Mouse (Mus musculus) embryonic facial prominence, embryonic 12.5 days (tissue): ENCODE measurements at regions not wholly inside any gene's neighbourhood (a gene's known extent, or its start where the extent isn't known, plus 50 kb on each side); places are given as distances from the start of the nearest gene placed in this dataset.

Source experiments
- ATAC-seq: fragments of 200-750 bp; cut with Nextera tagmentation; 2 replicates; pipeline ENCODE4 v1.8.0; 2017; ENCODE audit not compliant: insufficient number of reproducible peaks, insufficient read depth, low FRiP score, low TSS enrichment
- H3K27ac ChIP-seq: fragments of 300-500 bp; sonication (generic); 2 replicates; pipeline ENCODE4 v1.5.1; 2016; ENCODE audit warnings: mild to moderate bottlenecking
- H3K27me3 ChIP-seq: fragments of 300-500 bp; sonication (generic); 2 replicates; pipeline ENCODE4 v1.6.1; 2016; ENCODE audit warnings: mild to moderate bottlenecking, moderate library complexity
- H3K36me3 ChIP-seq: fragments of 300-500 bp; sonication (generic); 2 replicates; pipeline ENCODE4 v1.6.1; 2016; ENCODE audit warnings: mild to moderate bottlenecking
- H3K4me1 ChIP-seq: fragments of 300-500 bp; sonication (generic); 2 replicates; pipeline ENCODE4 v1.6.1; 2016
- H3K4me2 ChIP-seq: fragments of 300-500 bp; sonication (generic); replicated peaks from 2 replicates; pipeline ENCODE4 v1.6.1; 2016; ENCODE audit warnings: mild to moderate bottlenecking, moderate library complexity
- H3K4me3 ChIP-seq: fragments of 300-500 bp; sonication (generic); 2 replicates; pipeline ENCODE4 v1.5.1; 2016; ENCODE audit warnings: mild to moderate bottlenecking
- H3K9ac ChIP-seq: fragments of 300-500 bp; sonication (generic); 2 replicates; pipeline ENCODE4 v1.6.1; 2016; ENCODE audit warnings: mild to moderate bottlenecking, moderate library complexity
- H3K9me3 ChIP-seq: fragments of 300-500 bp; sonication (generic); 2 replicates; pipeline ENCODE4 v1.6.1; 2016; ENCODE audit warnings: mild to moderate bottlenecking, moderate library complexity
- WGBS: fragments of 180-500 bp; shearing (Covaris S2); methylation state at CpG from one replicate; pipeline ENCODE4 v1.1.7; 2016; 5-methylcytosine and 5-hydroxymethylcytosine counted together

DNA sequence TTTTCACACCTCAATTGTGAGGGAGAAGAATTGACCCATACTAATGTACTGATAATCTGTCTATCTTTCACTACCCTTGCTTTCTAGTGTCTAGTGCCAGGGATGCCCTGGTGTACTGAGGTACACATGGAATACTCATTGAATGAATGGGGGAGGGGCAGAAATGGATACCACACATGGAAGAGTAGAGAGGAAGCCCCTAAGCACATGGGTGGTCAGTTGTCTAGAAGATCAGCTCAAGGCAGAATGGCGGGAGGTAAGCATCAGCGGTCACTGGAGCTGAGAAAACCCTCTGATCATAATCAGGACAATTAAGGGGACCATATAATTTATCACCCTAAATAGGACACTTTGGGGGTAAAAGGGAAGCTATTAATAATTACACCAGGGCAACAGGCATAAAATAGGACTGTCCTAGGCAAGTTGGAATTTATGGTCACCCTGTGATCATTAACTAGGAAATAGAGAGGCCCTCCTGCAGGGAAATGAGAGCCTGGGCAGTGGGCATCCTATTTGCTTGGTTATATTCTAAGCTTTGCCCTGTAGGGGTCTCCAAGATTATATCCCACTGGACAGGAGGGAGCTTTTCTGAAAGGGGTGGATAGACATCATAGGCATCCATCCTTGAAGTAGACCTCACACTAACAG is 185.3 kb downstream of the Mycn start:
- no peak for ATAC-seq
- Histone ChIP-seq H3K4me3 (no peak overlapping the region), H3K27me3 (no peaks in the 10 kb centered on the region), H3K36me3 (no peaks in the 10 kb centered on the region), H3K9ac (no peak overlapping the region), H3K9me3 (no peaks in the 10 kb centered on the region), H3K4me1 (peaks cover 6% of the 10 kb centered on the region), H3K27ac (no peak overlapping the region), H3K4me2 (no peak overlapping the region)
- WGBS, result 84% methylated on average over 2 of the region's 2 CpGs

GRCm38 (mm10) chr12:12753849-12754248 is 187.9 kb downstream of the Mycn start:
- ATAC-seq, result no peak; the same call in 1 of the 2 replicates
- H3K4me1 ChIP-seq, result peaks cover 6% of the 10 kb centered on the region
- no peak overlapping the region for H3K4me2 ChIP-seq

DNA sequence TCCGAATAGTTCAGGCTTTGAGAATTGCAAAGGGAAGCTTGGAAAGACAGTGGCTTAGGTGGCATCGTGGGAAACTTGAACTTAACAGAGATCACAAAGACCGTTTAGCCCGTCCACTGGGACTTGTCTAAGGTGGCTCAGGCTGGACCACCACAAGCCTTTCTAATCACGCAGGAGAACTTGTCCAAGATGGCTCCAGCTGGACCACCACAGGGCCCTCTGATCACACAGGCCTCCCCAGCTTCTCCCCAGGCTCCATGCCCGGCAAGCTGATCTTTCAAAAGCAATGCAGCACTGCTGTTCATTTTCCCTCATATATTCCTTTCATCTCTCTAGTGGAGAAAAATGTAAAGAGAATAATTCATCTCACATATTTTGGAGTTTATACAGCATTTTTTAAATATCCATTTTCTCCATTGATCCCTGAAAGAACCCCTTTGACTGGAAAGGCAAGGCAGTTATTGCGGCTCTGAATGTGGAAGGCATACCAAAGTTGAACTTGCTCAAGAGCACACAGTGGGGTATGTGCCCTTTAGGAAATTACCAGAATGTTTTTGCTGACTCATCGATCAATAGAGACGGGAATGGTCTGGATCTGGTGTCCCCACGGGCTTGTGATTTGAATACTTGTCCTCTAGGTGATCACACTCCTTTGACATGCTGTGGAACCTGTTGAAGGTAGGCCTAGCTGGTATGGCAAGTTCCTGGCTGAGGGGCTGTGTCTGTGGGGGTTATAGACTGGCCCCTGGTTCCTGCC is 189.9 kb downstream of the Mycn start:
- Histone ChIP-seq H3K9me3 (no peaks in the 10 kb centered on the region), H3K4me2 (no peak overlapping the region), H3K27me3 (no peaks in the 10 kb centered on the region), H3K9ac (no peak overlapping the region), H3K36me3 (no peaks in the 10 kb centered on the region), H3K4me3 (no peak overlapping the region), H3K4me1 (peaks cover 6% of the 10 kb centered on the region), H3K27ac (no peak overlapping the region)
- ATAC-seq, result no peak
- WGBS, result 89% methylated on average over 10 of the region's 10 CpGs

More at GRCm38 (mm10) chr12:12753849-12754248, 187.9 kb downstream of the Mycn start:
- Histone ChIP-seq H3K9me3 (no peaks in the 10 kb centered on the region), H3K27me3 (no peaks in the 10 kb centered on the region), H3K4me3 (no peak overlapping the region), H3K9ac (no peak overlapping the region), H3K36me3 (no peaks in the 10 kb centered on the region), H3K27ac (no peak overlapping the region)
- WGBS, result 18% methylated on average over 9 of the region's 9 CpGs

DNA sequence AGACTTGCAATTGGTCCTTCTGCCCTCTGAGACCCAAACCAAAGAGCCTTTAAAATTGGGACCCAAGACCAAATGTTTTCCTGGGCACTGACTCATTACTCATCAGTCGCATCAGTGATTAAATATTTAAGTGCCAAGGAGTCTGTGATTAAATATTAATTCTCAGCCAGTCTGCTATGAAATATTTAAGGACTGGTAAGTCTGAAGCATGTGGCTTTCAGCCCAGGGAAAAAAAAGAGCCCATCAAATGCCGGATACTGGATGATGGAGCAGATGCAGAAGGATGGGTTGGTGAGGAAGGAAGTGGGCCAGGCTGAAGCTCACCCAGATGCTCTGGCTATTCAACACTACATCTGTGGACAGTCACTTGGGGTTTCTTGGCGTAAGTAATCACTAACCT is 192.0 kb downstream of the Mycn start:
- Histone ChIP-seq H3K4me3 (no peak overlapping the region), H3K4me1 (peaks cover 6% of the 10 kb centered on the region), H3K9me3 (no peaks in the 10 kb centered on the region), H3K4me2 (no peak overlapping the region), H3K36me3 (no peaks in the 10 kb centered on the region), H3K27me3 (no peaks in the 10 kb centered on the region), H3K27ac (no peak overlapping the region), H3K9ac (no peak overlapping the region)
- no peak for ATAC-seq
- 88% methylated on average over 3 of the region's 3 CpGs for WGBS

GRCm38 (mm10) chr12:12746852-12747454 is 194.8 kb downstream of the Mycn start:
- H3K36me3 ChIP-seq, result no peaks in the 10 kb centered on the region
- peaks cover 6% of the 10 kb centered on the region; the same call in 1 of the 2 replicates for H3K4me1 ChIP-seq
- WGBS, result 54% methylated on average over 4 of the region's 4 CpGs
- H3K27me3 ChIP-seq, result no peaks in the 10 kb centered on the region
- H3K4me3 ChIP-seq, result no peak overlapping the region
- no peaks in the 10 kb centered on the region for H3K9me3 ChIP-seq
- no peak overlapping the region for H3K27ac ChIP-seq
- no peak overlapping the region for H3K4me2 ChIP-seq
- no peak for ATAC-seq
- H3K9ac ChIP-seq, result no peak overlapping the region

GRCm38 (mm10) chr12:12744492-12744891 is 197.2 kb downstream of the Mycn start:
- Histone ChIP-seq H3K4me1 (peaks cover 13% of the 10 kb centered on the region; the same call in 1 of the 2 replicates), H3K9me3 (no peaks in the 10 kb centered on the region), H3K4me2 (no peak overlapping the region), H3K27me3 (no peaks in the 10 kb centered on the region), H3K27ac (no peak overlapping the region), H3K9ac (no peak overlapping the region), H3K36me3 (no peaks in the 10 kb centered on the region), H3K4me3 (no peak overlapping the region)
- ATAC-seq, result no peak
- 65% methylated on average over 2 of the region's 2 CpGs for WGBS

- Histone ChIP-seq H3K27ac (peak overlapping the region; percentile 78), H3K27me3 (no peaks in the 10 kb centered on the region), H3K4me2 (0 out of 2 replicates have a peak overlapping the region, but pooled peaks have one; percentile 1), H3K36me3 (no peaks in the 10 kb centered on the region), H3K4me3 (no peak overlapping the region), H3K9ac (no peak overlapping the region), H3K9me3 (no peaks in the 10 kb centered on the region), H3K4me1 (peaks cover 23% of the 10 kb centered on the region)
- WGBS, result 31% methylated on average over 12 of the region's 12 CpGs
- ATAC-seq, result no peak
Observed at GRCm38 (mm10) chr12:12738631-12739331, 202.9 kb downstream of the Mycn start.

DNA sequence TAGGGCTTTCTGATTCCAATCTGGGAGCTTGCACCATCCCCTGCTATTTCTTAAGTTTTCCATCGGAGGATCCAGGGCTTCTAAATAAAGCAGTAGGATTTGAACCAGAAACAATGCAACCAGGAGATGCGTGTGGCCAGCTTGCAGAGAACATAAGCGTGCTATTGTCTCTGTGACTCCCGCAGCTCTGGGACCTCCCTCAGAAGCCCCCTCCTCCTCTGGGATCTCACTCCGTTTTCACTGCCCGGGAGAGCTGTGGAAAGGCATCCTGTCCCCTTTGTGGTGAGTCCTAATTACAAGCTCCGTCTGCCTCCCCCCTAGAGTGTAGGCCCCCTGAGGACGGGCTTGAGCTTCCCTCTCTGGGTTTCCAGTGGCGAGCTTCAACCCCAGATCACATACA is 215.9 kb downstream of the Mycn start:
- Histone ChIP-seq H3K9me3 (no peaks in the 10 kb centered on the region), H3K4me1 (peaks cover 14% of the 10 kb centered on the region), H3K27me3 (peaks cover 4% of the 10 kb centered on the region; the same call in 1 of the 2 replicates), H3K9ac (no peak overlapping the region), H3K27ac (no peak overlapping the region), H3K4me3 (no peak overlapping the region), H3K36me3 (no peaks in the 10 kb centered on the region), H3K4me2 (peak overlapping the region; percentile 11; the same call in 1 of the 2 replicates)
- WGBS, result 7% methylated on average over 9 of the region's 9 CpGs
- ATAC-seq, result no peak

DNA sequence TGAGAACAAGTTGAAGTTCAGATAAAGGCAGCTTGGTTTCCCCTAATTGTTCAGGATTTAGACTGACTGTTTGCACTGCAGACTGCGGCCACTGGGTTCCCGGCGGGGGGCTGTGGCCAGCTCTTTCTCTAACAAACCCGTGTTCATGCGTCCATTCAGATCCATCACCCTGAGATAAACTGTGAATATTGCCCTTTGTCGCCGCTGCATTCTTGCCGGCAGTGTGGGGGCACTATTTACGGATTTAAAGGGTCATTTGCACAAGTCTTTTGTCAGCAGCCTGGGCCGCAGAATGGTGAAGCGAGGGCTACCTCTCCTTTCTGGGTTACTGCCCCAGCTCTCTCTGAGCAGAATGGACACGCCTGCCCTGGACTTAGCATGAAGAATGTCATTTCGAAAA is 216.6 kb downstream of the Mycn start:
- Histone ChIP-seq H3K36me3 (no peaks in the 10 kb centered on the region), H3K9me3 (no peaks in the 10 kb centered on the region), H3K27ac (no peak overlapping the region), H3K9ac (no peak overlapping the region), H3K27me3 (peaks cover 4% of the 10 kb centered on the region; the same call in 1 of the 2 replicates), H3K4me1 (peaks cover 14% of the 10 kb centered on the region), H3K4me2 (peak overlapping the region; percentile 11), H3K4me3 (no peak overlapping the region)
- ATAC-seq, result peak; percentile 57; the same call in 1 of the 2 replicates
- WGBS, result 12% methylated on average over 13 of the region's 13 CpGs

DNA sequence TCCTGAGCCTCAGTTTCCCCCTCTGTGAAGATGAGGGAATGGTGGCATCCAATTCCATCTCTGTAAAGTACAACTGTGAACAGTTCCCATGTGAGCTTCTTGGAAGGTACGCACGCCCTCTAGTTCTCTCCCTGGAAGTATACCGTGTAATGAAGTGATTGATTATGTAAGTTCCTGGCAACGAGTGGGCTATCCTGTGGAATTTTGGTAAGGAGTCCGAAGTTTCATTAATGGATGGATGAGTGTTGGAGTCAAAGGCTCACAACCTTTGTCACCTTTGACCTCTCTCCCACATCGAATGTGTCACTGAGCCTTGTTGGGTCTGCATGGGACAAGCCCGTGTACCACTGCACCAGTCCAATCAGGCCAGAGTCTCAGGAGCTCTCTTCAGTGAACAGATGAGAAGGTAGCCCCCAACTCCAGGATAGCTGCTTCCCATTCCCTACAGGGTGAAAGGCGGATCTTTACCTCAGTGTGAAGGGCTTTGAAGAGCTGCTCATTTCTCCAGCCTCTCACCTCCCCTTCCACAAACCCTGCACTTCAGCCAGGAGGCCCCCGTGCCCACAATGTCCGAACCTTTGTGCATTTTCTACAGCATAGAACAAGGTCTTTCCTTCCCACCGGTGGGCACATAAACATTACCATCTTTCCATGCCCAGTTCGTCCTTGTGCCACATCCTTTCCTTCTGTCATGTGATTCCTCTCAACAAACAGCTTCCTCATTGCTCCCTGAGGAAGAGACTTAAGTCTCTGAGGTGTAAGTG is 217.8 kb downstream of the Mycn start:
- H3K4me1 ChIP-seq, result peaks cover 14% of the 10 kb centered on the region
- no peak overlapping the region for H3K4me3 ChIP-seq
- H3K9me3 ChIP-seq, result no peaks in the 10 kb centered on the region
- ATAC-seq, result peak; percentile 57; the same call in 1 of the 2 replicates
- H3K27ac ChIP-seq, result no peak overlapping the region
- peaks cover 4% of the 10 kb centered on the region; the same call in 1 of the 2 replicates for H3K27me3 ChIP-seq
- no peak overlapping the region for H3K9ac ChIP-seq
- H3K4me2 ChIP-seq, result no peak overlapping the region
- no peaks in the 10 kb centered on the region for H3K36me3 ChIP-seq
- 68% methylated on average over 12 of the region's 12 CpGs for WGBS
